Mouse (Mus musculus) lung, postnatal 14 days (tissue): ENCODE data around the gene Prrc2b.

Experiments
- DNase-seq: peaks from one replicate; pipeline ENCODE4 v3.0.0; 2021

Gene Prrc2b

GRCm38 (mm10) chr2:32236760-32237487, 86.0 kb downstream of the Prrc2b start:
- peak; percentile 51 for DNase-seq

- DNase-seq, result no peak
Measured at GRCm38 (mm10) chr2:32237571-32237970, 86.7 kb downstream of the Prrc2b start.

GRCm38 (mm10) chr2:32238708-32239435, 88.0 kb downstream of the Prrc2b start:
- DNase-seq, result no peak

GRCm38 (mm10) chr2:32240591-32240990, 89.7 kb downstream of the Prrc2b start:
- no peak for DNase-seq

- DNase-seq, result no peak
Measured at GRCm38 (mm10) chr2:32242986-32243385, 92.1 kb downstream of the Prrc2b start.

GRCm38 (mm10) chr2:32246741-32247140, 95.9 kb downstream of the Prrc2b start:
- DNase-seq, result no peak

- peak; percentile 52 for DNase-seq
Measured at GRCm38 (mm10) chr2:32248377-32249361, 97.8 kb downstream of the Prrc2b start.

- DNase-seq, result peak; percentile 35
Measured at GRCm38 (mm10) chr2:32251791-32252527, 101.1 kb downstream of the Prrc2b start.

- no peak for DNase-seq
Measured at GRCm38 (mm10) chr2:32252658-32253057, 101.8 kb downstream of the Prrc2b start.

- DNase-seq, result peak; percentile 32
Measured at GRCm38 (mm10) chr2:32253352-32253751, 102.5 kb downstream of the Prrc2b start.

GRCm38 (mm10) chr2:32254563-32254962, 103.7 kb downstream of the Prrc2b start:
- DNase-seq, result no peak

GRCm38 (mm10) chr2:32256273-32256672, 105.4 kb downstream of the Prrc2b start:
- DNase-seq, result no peak

GRCm38 (mm10) chr2:32258887-32259533, 108.1 kb downstream of the Prrc2b start:
- no peak for DNase-seq

GRCm38 (mm10) chr2:32259657-32260417, 109.0 kb downstream of the Prrc2b start, which contains the start of gene Uck1:
TSS of gene Uck1 (minus strand) at chr2:32260159.
- peak; percentile 88 for DNase-seq

GRCm38 (mm10) chr2:32260635-32261034, 109.8 kb downstream of the Prrc2b start:
- DNase-seq, result peak; percentile 65

- DNase-seq, result no peak
Measured at GRCm38 (mm10) chr2:32275823-32276222, 124.9 kb downstream of the Prrc2b start.

- no peak for DNase-seq
Measured at GRCm38 (mm10) chr2:32282289-32282688, 131.4 kb downstream of the Prrc2b start.

- peak; percentile 73 for DNase-seq
Measured at GRCm38 (mm10) chr2:32282727-32283126, 131.8 kb downstream of the Prrc2b start.

- DNase-seq, result no peak
Measured at GRCm38 (mm10) chr2:32283986-32284385, 133.1 kb downstream of the Prrc2b start.
